Mouse (Mus musculus) midbrain, embryonic 12.5 days (tissue): Measurements from ENCODE around the gene Prp2. TPM values are rescaled to one million over a fixed set of nuclear protein-coding genes. Genes with fewer than 3 reads are reported as not detected.
"Not testable (repeated sequence)": the region's sequence is repeated elsewhere in the genome, so short reads cannot be mapped to it uniquely, and the experiment has no call there.

Experiments
- ATAC-seq: fragments of 200-750 bp; cut with Nextera tagmentation; 2 replicates; pipeline ENCODE4 v1.8.0; 2017; ENCODE audit warnings: low read depth, moderate TSS enrichment, moderate library complexity; ENCODE audit not compliant: low FRiP score
- H3K27ac ChIP-seq: fragments of 300-500 bp; sonication (generic); replicated peaks from 2 replicates; pipeline ENCODE4 v1.5.1; 2016; ENCODE audit warnings: mild to moderate bottlenecking
- H3K27me3 ChIP-seq: fragments of 300-500 bp; sonication (generic); 2 replicates; pipeline ENCODE4 v1.6.1; 2016; ENCODE audit warnings: mild to moderate bottlenecking
- H3K36me3 ChIP-seq: fragments of 300-500 bp; sonication (generic); 2 replicates; pipeline ENCODE4 v1.6.1; 2016
- H3K4me1 ChIP-seq: fragments of 300-500 bp; sonication (generic); 2 replicates; pipeline ENCODE4 v1.6.1; 2016
- H3K4me2 ChIP-seq: fragments of 300-500 bp; sonication (generic); replicated peaks from 2 replicates; pipeline ENCODE4 v1.6.1; 2016; ENCODE audit warnings: mild to moderate bottlenecking, moderate library complexity
- H3K4me3 ChIP-seq: fragments of 300-500 bp; sonication (generic); 2 replicates; pipeline ENCODE4 v1.5.1; 2016; ENCODE audit warnings: mild to moderate bottlenecking
- H3K9ac ChIP-seq: fragments of 300-500 bp; sonication (generic); replicated peaks from 2 replicates; pipeline ENCODE4 v1.6.1; 2016; ENCODE audit warnings: mild to moderate bottlenecking, moderate library complexity
- H3K9me3 ChIP-seq: fragments of 300-500 bp; sonication (generic); 2 replicates; pipeline ENCODE4 v1.6.1; 2016; ENCODE audit warnings: mild to moderate bottlenecking
- WGBS: fragments of 180-500 bp; shearing (Covaris S2); methylation state at CpG from one replicate; pipeline ENCODE4 v1.1.7; 2016; 5-methylcytosine and 5-hydroxymethylcytosine counted together
- polyA plus RNA-seq: library from polyadenylated mRNA; unstranded; fragments of >200 nt; fragmentation: Nextera tagmentation; extraction: Ambion mirVana; gene quantifications from 2 replicates; pipeline ENCODE4 v1.2.1, GENCODE M21; 2016

Gene Prp2
- not detected in 2 replicates for polyA plus RNA-seq

DNA sequence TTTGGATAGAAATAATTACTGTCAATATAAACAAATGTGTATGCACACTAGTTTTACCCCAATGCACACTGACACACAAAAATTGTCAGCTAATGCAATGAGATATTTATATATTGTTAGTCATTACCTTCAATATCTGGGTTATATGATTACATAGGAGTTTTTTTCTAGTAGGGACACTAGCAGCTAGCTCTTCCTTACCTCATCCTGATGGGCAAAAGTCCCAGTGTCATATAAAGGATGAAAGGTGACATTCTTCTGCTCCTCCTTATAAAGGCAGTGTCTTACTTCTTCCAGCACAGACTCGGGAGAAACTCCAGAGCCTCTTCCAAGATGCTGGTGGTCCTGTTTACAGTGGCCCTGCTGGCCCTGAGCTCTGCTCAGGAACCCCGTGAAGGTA is at the start of gene Prp2:
Prp2 (plus strand) TSS at position 301 of the 400 bp plus-strand sequence.
- H3K4me3 ChIP-seq, H3K27ac ChIP-seq, H3K9ac ChIP-seq, H3K4me1 ChIP-seq, H3K27me3 ChIP-seq, H3K36me3 ChIP-seq, H3K4me2 ChIP-seq, H3K9me3 ChIP-seq, ATAC-seq: not testable (repeated sequence)
- WGBS, result 73% methylated on average over 2 of the region's 2 CpGs

DNA sequence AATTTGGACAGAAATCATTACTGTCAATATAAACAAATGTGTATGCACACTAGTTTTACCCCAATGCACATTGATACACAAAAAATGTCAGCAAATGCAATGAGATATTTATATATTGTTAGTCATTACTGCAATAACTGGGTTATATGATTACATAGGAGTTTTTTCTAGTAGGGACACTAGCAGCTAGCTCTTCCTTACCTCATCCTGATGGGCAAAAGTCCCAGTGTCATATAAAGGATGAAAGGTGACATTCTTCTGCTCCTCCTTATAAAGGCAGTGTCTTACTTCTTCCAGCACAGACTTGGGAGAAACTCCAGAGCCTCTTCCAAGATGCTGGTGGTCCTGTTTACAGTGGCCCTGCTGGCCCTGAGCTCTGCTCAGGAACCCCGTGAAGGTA is 26.2 kb upstream of the Prp2 start, which contains the start of gene Prh1:
Prh1 (plus strand) TSS at position 301 of the 400 bp plus-strand sequence.
- WGBS, result 74% methylated on average over 1 of the region's 1 CpGs

DNA sequence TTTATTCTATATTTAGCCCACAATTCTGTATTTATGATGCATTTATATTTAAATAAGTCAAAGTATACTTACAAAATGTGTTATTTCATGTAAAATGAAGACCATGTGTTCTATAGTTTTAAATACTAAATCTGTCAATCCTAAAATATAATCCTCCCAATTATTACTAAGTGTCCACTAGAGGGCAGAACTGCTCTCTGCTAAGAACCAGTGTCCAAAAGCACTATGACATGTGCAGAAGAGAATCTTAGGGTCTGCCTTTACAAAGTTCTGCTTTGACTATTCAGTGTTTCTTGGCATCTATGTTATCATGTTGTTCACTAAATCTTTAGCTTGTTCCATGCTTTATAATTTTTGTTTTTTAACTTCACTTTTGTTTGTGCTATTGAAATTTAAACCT is 53.7 kb downstream of the Prp2 start:
- no peaks in the 10 kb centered on the region for H3K27me3 ChIP-seq
- H3K9ac ChIP-seq, result no peak overlapping the region
- H3K36me3 ChIP-seq, result no peaks in the 10 kb centered on the region
- H3K9me3 ChIP-seq, result no peaks in the 10 kb centered on the region
- no peak overlapping the region for H3K27ac ChIP-seq
- ATAC-seq, result no peak
- H3K4me1 ChIP-seq, result no peaks in the 10 kb centered on the region
- no peak overlapping the region for H3K4me3 ChIP-seq
- no peak overlapping the region for H3K4me2 ChIP-seq

More for the DNA sequence above, 26.2 kb upstream of the Prp2 start, which contains the start of gene Prh1:
- H3K9me3 ChIP-seq, H3K36me3 ChIP-seq, H3K27me3 ChIP-seq, H3K4me1 ChIP-seq, H3K27ac ChIP-seq, H3K9ac ChIP-seq, ATAC-seq, H3K4me2 ChIP-seq, H3K4me3 ChIP-seq: not testable (repeated sequence)

Other genes with a start within 250 kb of the Prp2 start
- gene Gm8882, start 231.8 kb upstream of the Prp2 start, polyA plus RNA-seq, result not detected in 2 replicates
- gene Prh1, start 26.1 kb upstream of the Prp2 start, polyA plus RNA-seq, result not detected in 2 replicates
- not detected in 2 replicates for gene A630073D07Rik, start 55.6 kb downstream of the Prp2 start, polyA plus RNA-seq
- not detected in 2 replicates for gene Tas2r120, start 61.0 kb downstream of the Prp2 start, polyA plus RNA-seq
- not detected in 2 replicates for gene Tas2r121, start 105.1 kb downstream of the Prp2 start, polyA plus RNA-seq
- gene Tas2r122, start 116.0 kb downstream of the Prp2 start, polyA plus RNA-seq, result not detected in 2 replicates
- not detected in 2 replicates for gene Tas2r115, start 142.1 kb downstream of the Prp2 start, polyA plus RNA-seq
- not detected in 2 replicates for gene Tas2r124, start 158.8 kb downstream of the Prp2 start, polyA plus RNA-seq
- not detected in 2 replicates for gene Tas2r102, start 166.2 kb downstream of the Prp2 start, polyA plus RNA-seq
- not detected in 2 replicates for gene Tas2r136, start 182.2 kb downstream of the Prp2 start, polyA plus RNA-seq
- not detected in 2 replicates for gene Tas2r117, start 206.9 kb downstream of the Prp2 start, polyA plus RNA-seq